Mouse (Mus musculus): ENCODE data around the gene Ppm1f. TPM values are rescaled to one million over a fixed set of nuclear protein-coding genes. Genes with fewer than 3 reads are reported as not detected.
"Not testable (repeated sequence)": the region's sequence is repeated elsewhere in the genome, so short reads cannot be mapped to it uniquely, and the experiment has no call there.

Gene Ppm1f
- polyA plus RNA-seq, 1 experiment from 2014 or later: 12.0 TPM

- 96% methylated on average over 3 of the region's 3 CpGs for WGBS
- Histone ChIP-seq H3K9me3 (replicated peaks; ENCODE audit: control insufficient read depth, low read length) (no peaks in the 10 kb centered on the region), H3K36me3 (ENCODE audit: control insufficient read depth, insufficient read depth, low read length) (peaks cover 58% of the 10 kb centered on the region), H3K27ac (ENCODE audit: low read depth, low read length) (no peak overlapping the region), H3K27me3 (replicated peaks; ENCODE audit: control insufficient read depth, insufficient read depth, low read length) (no peaks in the 10 kb centered on the region), H3K4me1 (ENCODE audit: control insufficient read depth, insufficient read depth, low read length) (no peaks in the 10 kb centered on the region), H3K9ac (ENCODE audit: low read length) (no peak overlapping the region), H3K4me2 (ENCODE audit: low read length) (no peak overlapping the region), H3K4me3 (ENCODE audit: low read depth, low read length) (no peak overlapping the region)
- ATAC-seq (no peak), DNase-seq (ENCODE audit: low spot score) (no peak)
Measured at GRCm38 (mm10) chr16:16924481-16924880, 28.2 kb downstream of the Ppm1f start.

GRCm38 (mm10) chr16:16926536-16926935 lies 30.3 kb downstream of the Ppm1f start:
- no peaks in the 10 kb centered on the region for H3K4me1 ChIP-seq (ENCODE audit: control insufficient read depth, insufficient read depth, low read length)
- no peak overlapping the region for H3K4me2 ChIP-seq (ENCODE audit: low read length)
- H3K27ac ChIP-seq (ENCODE audit: low read depth, low read length): no peak overlapping the region
- H3K27me3 ChIP-seq (replicated peaks; ENCODE audit: control insufficient read depth, insufficient read depth, low read length): no peaks in the 10 kb centered on the region
- ATAC-seq (no peak), DNase-seq (ENCODE audit: low spot score) (no peak)
- H3K9ac ChIP-seq (ENCODE audit: low read length): no peak overlapping the region
- H3K4me3 ChIP-seq (ENCODE audit: low read depth, low read length): no peak overlapping the region
- no peaks in the 10 kb centered on the region for H3K9me3 ChIP-seq (replicated peaks; ENCODE audit: control insufficient read depth, low read length)
- peaks cover 38% of the 10 kb centered on the region for H3K36me3 ChIP-seq (ENCODE audit: control insufficient read depth, insufficient read depth, low read length)
- WGBS: 20% methylated on average over 5 of the region's 5 CpGs

- not testable (repeated sequence) for ATAC-seq; H3K27me3 ChIP-seq (replicated peaks; ENCODE audit: control insufficient read depth, insufficient read depth, low read length); H3K4me2 ChIP-seq (ENCODE audit: low read length); H3K4me3 ChIP-seq (ENCODE audit: low read depth, low read length); H3K9ac ChIP-seq (ENCODE audit: low read length); H3K4me1 ChIP-seq (ENCODE audit: control insufficient read depth, insufficient read depth, low read length); H3K27ac ChIP-seq (ENCODE audit: low read depth, low read length); H3K9me3 ChIP-seq (replicated peaks; ENCODE audit: control insufficient read depth, low read length)
- H3K36me3 ChIP-seq (ENCODE audit: control insufficient read depth, insufficient read depth, low read length): peaks cover 19% of the 10 kb centered on the region
- 58% methylated on average over 3 of the region's 3 CpGs for WGBS
- peak; percentile 61 for DNase-seq (ENCODE audit: low spot score)
Measured at GRCm38 (mm10) chr16:16928908-16929307, 32.6 kb downstream of the Ppm1f start.

- H3K36me3 ChIP-seq (ENCODE audit: control insufficient read depth, insufficient read depth, low read length): peaks cover 11% of the 10 kb centered on the region; the same call in 1 of the 2 replicates
- DNase-seq (ENCODE audit: low spot score) (no peak), ATAC-seq (no peak)
- H3K27me3 ChIP-seq (replicated peaks; ENCODE audit: control insufficient read depth, insufficient read depth, low read length): no peaks in the 10 kb centered on the region
- peak overlapping the region; percentile 59; the same call in 1 of the 2 replicates for H3K27ac ChIP-seq (ENCODE audit: low read depth, low read length)
- H3K4me1 ChIP-seq (ENCODE audit: control insufficient read depth, insufficient read depth, low read length): no peaks in the 10 kb centered on the region
- no peaks in the 10 kb centered on the region; the same call in 1 of the 2 replicates for H3K9me3 ChIP-seq (replicated peaks; ENCODE audit: control insufficient read depth, low read length)
- no peak overlapping the region for H3K4me3 ChIP-seq (ENCODE audit: low read depth, low read length)
- 90% methylated on average over 3 of the region's 3 CpGs for WGBS
- no peak overlapping the region for H3K4me2 ChIP-seq (ENCODE audit: low read length)
- H3K9ac ChIP-seq (ENCODE audit: low read length): no peak overlapping the region
Measured at GRCm38 (mm10) chr16:16930326-16930725, 34.1 kb downstream of the Ppm1f start.

- H3K36me3 ChIP-seq (ENCODE audit: control insufficient read depth, insufficient read depth, low read length): 0 out of 2 replicates have a peak, but pooled peaks cover 5% of the 10 kb centered on the region
- WGBS: 66% methylated on average over 5 of the region's 5 CpGs
- no peak overlapping the region for H3K4me3 ChIP-seq (ENCODE audit: low read depth, low read length)
- H3K4me2 ChIP-seq (ENCODE audit: low read length): no peak overlapping the region
- no peaks in the 10 kb centered on the region for H3K4me1 ChIP-seq (ENCODE audit: control insufficient read depth, insufficient read depth, low read length)
- no peaks in the 10 kb centered on the region for H3K27me3 ChIP-seq (replicated peaks; ENCODE audit: control insufficient read depth, insufficient read depth, low read length)
- H3K9me3 ChIP-seq (replicated peaks; ENCODE audit: control insufficient read depth, low read length): no peaks in the 10 kb centered on the region; the same call in 1 of the 2 replicates
- peak; percentile 59 for DNase-seq (ENCODE audit: low spot score)
- no peak overlapping the region for H3K9ac ChIP-seq (ENCODE audit: low read length)
- peak overlapping the region; percentile 59; the same call in 1 of the 2 replicates for H3K27ac ChIP-seq (ENCODE audit: low read depth, low read length)
- ATAC-seq: peak; percentile 87
Measured at GRCm38 (mm10) chr16:16930810-16931296, 34.6 kb downstream of the Ppm1f start.

GRCm38 (mm10) chr16:16939543-16939942 lies 43.3 kb downstream of the Ppm1f start:
- Histone ChIP-seq H3K9me3 (replicated peaks; ENCODE audit: control insufficient read depth, low read length) (no peaks in the 10 kb centered on the region), H3K4me1 (ENCODE audit: control insufficient read depth, insufficient read depth, low read length) (no peaks in the 10 kb centered on the region), H3K4me2 (ENCODE audit: low read length) (no peak overlapping the region), H3K9ac (ENCODE audit: low read length) (no peak overlapping the region), H3K27ac (ENCODE audit: low read depth, low read length) (no peak overlapping the region), H3K4me3 (ENCODE audit: low read depth, low read length) (no peak overlapping the region), H3K36me3 (ENCODE audit: control insufficient read depth, insufficient read depth, low read length) (no peaks in the 10 kb centered on the region), H3K27me3 (replicated peaks; ENCODE audit: control insufficient read depth, insufficient read depth, low read length) (no peaks in the 10 kb centered on the region)
- 96% methylated on average over 9 of the region's 9 CpGs for WGBS
- DNase-seq (ENCODE audit: low spot score) (no peak), ATAC-seq (no peak)

- Histone ChIP-seq H3K4me2 (ENCODE audit: low read length) (no peak overlapping the region), H3K9me3 (replicated peaks; ENCODE audit: control insufficient read depth, low read length) (no peaks in the 10 kb centered on the region), H3K9ac (ENCODE audit: low read length) (no peak overlapping the region), H3K27ac (ENCODE audit: low read depth, low read length) (no peak overlapping the region), H3K27me3 (replicated peaks; ENCODE audit: control insufficient read depth, insufficient read depth, low read length) (no peaks in the 10 kb centered on the region), H3K4me3 (ENCODE audit: low read depth, low read length) (no peak overlapping the region), H3K4me1 (ENCODE audit: control insufficient read depth, insufficient read depth, low read length) (no peaks in the 10 kb centered on the region), H3K36me3 (ENCODE audit: control insufficient read depth, insufficient read depth, low read length) (no peaks in the 10 kb centered on the region)
- WGBS: 85% methylated on average over 2 of the region's 2 CpGs
- DNase-seq (ENCODE audit: low spot score) (no peak), ATAC-seq (no peak)
Measured at GRCm38 (mm10) chr16:16941078-16941477, 44.8 kb downstream of the Ppm1f start.

GRCm38 (mm10) chr16:16958575-16958974 lies 62.3 kb downstream of the Ppm1f start:
- Histone ChIP-seq H3K27ac (ENCODE audit: low read depth, low read length) (no peak overlapping the region), H3K27me3 (replicated peaks; ENCODE audit: control insufficient read depth, insufficient read depth, low read length) (no peaks in the 10 kb centered on the region), H3K4me1 (ENCODE audit: control insufficient read depth, insufficient read depth, low read length) (no peaks in the 10 kb centered on the region), H3K9ac (ENCODE audit: low read length) (no peak overlapping the region), H3K36me3 (ENCODE audit: control insufficient read depth, insufficient read depth, low read length) (no peaks in the 10 kb centered on the region), H3K4me2 (ENCODE audit: low read length) (no peak overlapping the region), H3K4me3 (ENCODE audit: low read depth, low read length) (no peak overlapping the region), H3K9me3 (replicated peaks; ENCODE audit: control insufficient read depth, low read length) (no peaks in the 10 kb centered on the region)
- ATAC-seq (peak; percentile 58; the same call in 1 of the 2 replicates), DNase-seq (ENCODE audit: low spot score) (peak; percentile 27)
- 16% methylated on average over 4 of the region's 5 CpGs for WGBS

GRCm38 (mm10) chr16:16959907-16960306 lies 63.6 kb downstream of the Ppm1f start:
- H3K9me3 ChIP-seq (replicated peaks; ENCODE audit: control insufficient read depth, low read length): no peaks in the 10 kb centered on the region

More at GRCm38 (mm10) chr16:16959907-16960306, 63.6 kb downstream of the Ppm1f start:
- H3K27me3 ChIP-seq (replicated peaks; ENCODE audit: control insufficient read depth, insufficient read depth, low read length): no peaks in the 10 kb centered on the region
- DNase-seq (ENCODE audit: low spot score): no peak
- no peak for ATAC-seq
- no peak overlapping the region for H3K4me3 ChIP-seq (ENCODE audit: low read depth, low read length)
- no peak overlapping the region for H3K27ac ChIP-seq (ENCODE audit: low read depth, low read length)
- no peak overlapping the region for H3K4me2 ChIP-seq (ENCODE audit: low read length)
- H3K9ac ChIP-seq (ENCODE audit: low read length): no peak overlapping the region
- H3K36me3 ChIP-seq (ENCODE audit: control insufficient read depth, insufficient read depth, low read length): no peaks in the 10 kb centered on the region
- 91% methylated on average over 6 of the region's 6 CpGs for WGBS
- H3K4me1 ChIP-seq (ENCODE audit: control insufficient read depth, insufficient read depth, low read length): no peaks in the 10 kb centered on the region

Measured in forebrain, embryonic 14.5 days (tissue).